Mouse (Mus musculus) spleen, postnatal 36 days (tissue): ENCODE measurements around the gene Gjc2.

Source experiments
- DNase-seq, 2 experiments: peaks; one replicate each; pipeline ENCODE4 v3.0.0; 2022; ENCODE audit warnings: low spot score in 2 of 2, mixed read lengths in 1 of 2

Gjc2 gene

DNA sequence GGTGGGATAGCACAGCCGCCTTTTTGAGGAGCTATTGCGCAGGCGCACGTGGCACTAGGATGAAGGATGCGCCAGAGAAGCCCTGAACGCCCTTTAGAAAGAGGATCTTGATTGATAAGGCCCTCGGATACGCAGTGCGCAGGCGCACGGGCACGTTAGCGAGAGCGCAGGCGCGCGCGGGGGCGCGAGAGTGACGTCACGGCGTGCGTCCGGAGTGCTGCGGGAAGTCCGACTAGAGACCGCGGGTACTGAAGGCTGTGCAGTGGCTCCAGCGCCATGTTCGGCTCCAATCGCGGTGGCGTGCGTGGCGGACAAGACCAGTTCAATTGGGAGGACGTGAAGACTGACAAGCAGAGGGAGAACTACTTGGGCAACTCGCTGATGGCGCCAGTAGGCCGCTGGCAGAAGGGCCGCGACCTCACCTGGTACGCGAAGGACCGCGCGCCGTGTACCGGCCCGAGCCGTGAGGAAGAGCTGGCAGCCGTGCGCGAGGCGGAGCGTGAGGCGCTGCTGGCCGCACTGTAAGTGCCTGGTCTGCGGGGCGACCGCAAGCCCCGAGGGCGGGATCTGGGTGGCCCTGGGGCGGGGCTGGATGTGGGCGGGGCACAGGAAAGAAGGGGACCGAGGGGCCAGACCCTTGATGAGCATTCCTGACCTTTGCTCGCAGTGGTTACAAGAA lies 25.3 kb upstream of the Gjc2 start, which contains the start of gene 2310033P09Rik:
2310033P09Rik (plus strand) TSS at position 169 of the 679 bp plus-strand sequence.
- DNase-seq, result peak; percentile 93 to 96

DNA sequence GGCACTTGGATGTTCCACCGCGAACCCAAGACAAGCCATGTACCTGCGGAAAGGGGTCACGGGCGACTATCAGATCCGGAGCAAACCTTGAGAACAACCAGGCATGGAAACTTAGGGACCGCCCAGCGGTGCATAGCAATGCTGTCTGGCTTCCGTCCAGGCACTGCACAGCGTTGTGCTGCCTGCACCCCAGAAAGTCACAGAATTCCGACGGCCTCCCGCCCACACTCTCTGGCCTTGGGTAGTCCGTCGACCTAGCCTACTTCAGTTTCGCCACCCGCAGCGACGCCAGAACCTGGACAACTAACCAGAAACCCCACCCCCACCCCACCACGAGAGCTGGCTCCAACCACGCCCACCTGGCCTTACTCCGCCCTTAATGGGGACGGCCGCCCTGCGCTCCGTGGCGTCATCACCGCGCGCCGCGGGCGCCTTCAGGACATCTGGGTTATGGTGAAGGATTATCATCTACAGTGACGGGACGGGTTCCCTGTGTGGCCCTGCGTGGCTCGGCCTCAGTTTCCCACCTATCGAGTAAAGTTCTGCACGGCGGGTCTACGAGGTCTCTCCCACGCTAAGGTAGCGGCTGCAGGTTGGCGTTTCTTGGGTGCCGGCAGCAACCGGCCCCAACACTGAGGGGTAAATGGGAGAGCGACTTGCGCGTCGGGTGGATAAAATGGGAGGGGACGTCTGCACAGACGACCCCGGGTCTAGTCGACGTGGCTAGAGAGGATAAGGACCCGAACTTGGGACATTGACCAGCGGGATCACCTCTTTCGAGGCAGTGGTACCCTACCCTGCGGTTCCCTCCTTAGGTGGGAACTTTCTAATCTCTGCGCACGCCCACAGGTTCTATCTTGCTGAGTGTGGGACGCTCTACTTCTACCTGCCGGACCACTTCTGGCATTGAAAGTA lies 19.3 kb upstream of the Gjc2 start, which contains the start of gene Mrpl55:
Mrpl55 (plus strand) TSS at position 406 of the 915 bp plus-strand sequence.
- peak; percentile 90 to 94 for DNase-seq

DNA sequence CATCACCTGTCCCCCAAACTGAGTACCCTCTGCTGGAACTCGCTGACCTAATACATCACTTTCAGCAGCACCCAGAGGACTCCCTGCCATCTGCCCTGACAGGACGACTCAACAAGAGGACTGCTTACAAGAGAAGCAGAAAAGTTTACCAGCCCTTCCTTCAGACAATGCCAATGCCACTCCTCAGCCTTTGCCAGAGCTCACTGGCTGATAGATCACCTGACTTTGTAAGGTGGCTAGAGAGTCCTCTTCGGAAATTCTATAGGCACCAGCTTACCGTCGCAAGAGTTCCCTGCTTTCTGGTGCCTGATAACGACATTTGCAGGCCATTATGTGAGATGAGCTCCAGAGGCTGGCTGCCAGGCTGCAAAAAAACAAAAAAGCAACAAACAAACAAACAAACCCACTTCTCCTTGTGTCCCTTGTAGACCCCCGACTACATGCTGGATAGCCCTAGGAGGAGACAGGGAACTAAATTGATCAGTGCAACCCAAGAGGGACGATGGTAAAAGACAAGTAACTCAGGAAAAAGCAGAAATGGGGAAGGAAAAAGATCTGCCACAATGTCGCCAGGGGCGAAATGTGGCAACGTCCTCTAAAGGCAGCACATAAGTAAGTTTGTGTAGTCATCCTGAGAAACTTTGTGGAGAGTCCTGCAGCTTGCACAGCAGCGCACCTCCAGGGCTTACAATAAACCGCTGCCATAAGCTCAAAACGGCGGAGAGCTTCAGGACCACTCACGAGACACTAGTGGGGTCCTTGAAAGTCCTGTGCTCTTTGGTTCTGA lies 18.4 kb upstream of the Gjc2 start:
- no peak for DNase-seq

DNA sequence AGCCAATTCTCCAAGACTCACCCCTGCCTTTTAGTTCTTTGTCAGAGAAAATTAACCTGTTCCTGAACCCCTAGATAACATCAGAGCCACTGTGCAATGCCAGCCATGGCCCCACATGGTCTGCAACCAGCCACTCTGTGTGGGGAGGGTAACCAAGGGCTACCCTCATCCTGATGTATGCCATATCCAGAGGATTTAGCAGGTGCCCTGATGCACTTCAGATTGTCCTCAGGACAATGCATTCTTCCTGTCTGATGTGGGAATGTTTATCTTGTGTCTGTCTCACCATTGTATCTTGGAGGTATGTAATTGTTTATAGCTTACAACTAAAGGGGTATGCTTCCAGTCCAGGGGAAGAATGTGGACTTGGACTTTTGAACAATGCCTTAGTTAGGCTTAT lies 13.2 kb upstream of the Gjc2 start:
- no peak for DNase-seq

DNA sequence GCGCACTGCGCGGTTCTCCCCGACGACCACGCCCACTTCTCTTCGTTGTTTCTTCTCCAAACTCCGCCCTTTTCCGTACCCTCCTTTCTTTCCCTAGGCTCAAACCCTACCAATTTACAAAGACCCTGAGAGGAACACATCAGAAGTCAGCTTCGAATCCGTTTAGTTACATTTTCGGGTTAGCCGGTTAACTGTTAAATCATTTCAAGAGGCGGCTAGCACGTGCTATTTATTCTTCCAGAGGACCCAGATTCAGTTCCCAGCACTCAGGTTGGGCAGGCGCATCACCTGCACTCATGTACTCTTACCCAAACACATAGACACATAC lies 9.0 kb upstream of the Gjc2 start, which contains the start of gene Guk1:
Guk1 (minus strand) TSS at position 154 of the 328 bp plus-strand sequence.
- DNase-seq, result no peak

DNA sequence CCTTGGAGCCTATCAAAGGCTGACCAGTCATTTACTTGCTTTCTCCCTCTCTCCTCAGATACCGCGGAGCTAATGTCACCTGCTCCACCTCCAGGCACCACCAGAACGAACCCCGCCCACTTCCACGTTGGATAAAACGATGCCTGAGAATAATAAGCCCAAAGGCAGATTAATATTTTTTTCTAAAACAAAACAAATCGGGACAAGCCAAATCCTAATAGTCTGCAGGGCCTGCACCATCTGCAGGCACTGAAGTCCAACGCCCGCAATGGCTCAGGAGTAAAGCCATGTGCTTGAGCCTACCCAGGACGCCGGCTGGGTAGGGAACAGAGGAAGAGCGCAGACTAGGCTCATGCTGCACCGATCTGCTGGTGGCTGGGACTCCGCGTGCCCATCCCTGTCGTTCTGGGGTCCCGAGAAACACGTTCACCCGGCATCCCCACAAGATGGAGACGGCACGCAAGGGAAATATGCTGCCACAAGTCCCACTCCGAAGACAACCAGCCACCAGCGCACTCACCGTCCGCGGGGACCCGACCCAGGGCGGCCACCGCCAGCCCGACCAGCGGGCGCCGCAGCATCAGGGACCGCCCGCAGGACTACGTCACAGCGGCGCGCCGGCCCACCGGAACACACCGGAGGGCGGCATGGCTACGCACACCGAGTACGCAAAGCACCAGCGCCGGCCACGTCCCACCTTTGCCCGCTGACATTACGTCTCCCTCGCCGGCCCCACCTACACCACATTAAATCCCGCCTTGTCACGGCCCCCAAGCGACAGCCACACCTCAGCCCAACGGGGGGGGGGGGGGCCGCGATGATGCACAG lies 8.4 kb upstream of the Gjc2 start:
- peak; percentile 93 for DNase-seq

DNA sequence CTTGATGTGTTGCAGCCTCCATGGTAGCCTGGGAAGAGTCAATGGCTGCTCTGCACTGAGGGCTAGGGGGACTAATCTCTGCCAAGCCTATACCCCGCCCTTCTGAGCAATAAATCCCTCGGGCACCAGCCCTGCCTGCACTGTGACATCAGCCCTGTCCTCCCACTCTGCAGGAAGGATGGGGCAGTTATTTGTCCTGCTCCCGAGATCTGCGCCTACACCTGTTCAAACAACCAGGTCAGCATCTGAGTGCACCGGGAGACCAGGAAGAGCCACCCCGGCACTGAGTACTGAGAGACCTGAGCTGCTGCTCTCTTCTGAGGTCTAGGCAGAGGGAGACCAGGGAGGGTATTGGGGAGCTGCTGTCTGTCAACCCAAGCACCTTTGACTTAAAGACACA lies 4.7 kb upstream of the Gjc2 start:
- DNase-seq, result no peak

DNA sequence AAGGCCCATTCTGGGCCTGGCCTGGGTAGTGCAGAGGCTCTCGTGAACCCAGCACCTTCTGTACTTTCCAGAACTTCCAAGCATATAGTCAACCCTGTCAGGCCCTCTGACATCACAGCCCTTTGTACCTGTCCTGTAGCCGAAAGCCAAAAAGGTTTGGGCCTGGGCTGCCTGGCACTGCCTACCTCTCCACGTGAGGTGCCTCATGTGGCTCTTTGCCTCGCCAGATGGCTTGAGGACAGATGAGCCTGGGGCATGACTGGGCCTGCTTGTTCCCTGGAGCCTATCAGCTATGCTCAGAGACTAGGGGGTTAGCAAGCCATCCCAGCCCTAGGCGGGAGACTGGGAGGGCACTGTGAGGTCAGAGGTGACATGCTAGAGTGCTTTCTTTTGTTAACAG lies 2.5 kb upstream of the Gjc2 start:
- no peak for DNase-seq

DNA sequence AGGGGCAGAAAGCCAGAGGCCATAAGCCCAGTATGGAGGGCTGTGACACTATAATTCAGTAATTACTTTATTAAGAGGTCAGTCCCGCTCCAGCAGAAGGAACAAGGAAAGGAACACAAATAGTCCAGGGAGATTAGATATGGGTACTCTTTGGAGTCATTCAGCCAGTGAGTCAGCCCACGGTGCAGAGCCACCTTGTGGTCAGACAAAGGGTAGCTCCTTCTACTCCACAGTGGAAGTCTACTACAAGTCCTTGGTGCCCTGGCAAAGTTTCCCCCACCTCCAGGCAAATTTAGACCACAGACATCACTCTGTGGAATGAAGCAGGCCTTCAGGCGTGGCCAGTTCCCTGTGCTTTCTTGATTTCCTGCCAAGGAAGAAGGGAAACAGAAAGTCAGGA lies 808 bp upstream of the Gjc2 start:
- DNase-seq, result peak; percentile 38 to 56

DNA sequence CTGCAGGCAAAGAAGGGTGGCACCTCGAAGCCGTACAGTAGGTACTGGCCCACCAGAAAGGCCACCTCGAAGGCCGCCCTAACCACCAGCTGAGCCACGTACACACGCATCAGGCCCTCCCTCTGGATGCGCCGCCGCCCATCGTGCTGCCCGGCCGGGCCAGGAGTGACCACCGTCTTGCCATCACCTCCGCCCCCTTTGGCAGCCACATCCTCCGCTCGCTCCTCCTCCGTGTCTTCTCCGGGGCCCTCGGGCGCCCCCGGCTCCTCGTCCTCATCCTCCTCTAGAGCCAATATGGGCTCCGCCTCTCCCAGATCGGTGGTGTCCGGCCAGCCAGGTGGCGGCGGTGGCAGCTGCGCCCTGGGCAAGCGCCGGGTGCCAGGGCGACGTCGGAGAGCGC lies 6.1 kb downstream of the Gjc2 start:
- no peak for DNase-seq

DNA sequence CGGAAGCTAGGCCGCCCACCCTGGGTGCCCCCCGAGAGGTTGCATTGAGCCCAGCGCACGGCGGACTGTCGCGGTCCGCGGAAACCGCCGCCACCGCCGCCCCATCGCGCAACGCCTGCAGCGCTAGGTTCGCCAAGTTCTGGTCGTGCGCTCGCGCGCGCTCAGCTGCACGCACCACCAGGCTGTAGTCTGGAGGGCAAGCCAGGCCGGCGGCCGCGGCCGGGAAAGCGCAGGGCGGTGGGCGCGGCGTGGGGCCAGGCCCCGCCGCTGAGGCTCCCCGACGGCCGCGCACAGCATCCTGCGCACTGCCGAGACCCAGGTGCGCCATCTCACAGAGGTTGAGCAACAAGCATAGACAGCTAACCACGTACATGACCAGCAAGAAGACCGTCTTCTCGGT lies 6.5 kb downstream of the Gjc2 start:
- DNase-seq, result no peak

DNA sequence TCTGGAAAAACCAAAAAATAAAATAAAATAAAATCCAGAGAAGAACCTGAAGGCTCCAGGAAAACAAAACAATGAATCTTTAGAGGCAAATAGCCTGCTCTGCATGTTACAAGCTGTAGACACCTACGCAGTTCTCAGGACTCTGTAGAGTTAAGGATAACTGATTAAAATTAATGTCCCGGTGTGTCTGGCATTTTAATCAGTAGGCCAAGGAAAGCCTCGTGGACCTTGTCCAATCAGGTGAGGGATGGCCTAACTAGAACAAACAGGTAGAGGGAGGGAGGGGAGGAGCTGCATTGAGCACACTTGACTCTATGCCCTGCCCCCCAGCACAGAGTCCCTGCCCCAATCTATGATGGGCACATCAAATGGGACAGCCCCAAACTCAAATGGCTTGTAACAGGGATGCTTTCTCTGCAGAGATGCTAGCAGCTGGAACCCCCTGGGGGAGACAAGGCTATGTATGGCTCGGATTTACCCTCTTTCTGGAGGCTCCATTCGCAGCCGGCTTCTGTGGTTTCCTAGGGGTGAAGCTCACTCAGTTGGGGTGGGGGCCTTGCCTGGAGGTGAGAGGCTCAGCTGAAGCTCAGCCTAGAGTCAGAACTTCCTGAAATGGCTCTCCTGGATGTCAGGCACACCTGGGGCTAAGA lies 8.7 kb downstream of the Gjc2 start:
- no peak for DNase-seq

DNA sequence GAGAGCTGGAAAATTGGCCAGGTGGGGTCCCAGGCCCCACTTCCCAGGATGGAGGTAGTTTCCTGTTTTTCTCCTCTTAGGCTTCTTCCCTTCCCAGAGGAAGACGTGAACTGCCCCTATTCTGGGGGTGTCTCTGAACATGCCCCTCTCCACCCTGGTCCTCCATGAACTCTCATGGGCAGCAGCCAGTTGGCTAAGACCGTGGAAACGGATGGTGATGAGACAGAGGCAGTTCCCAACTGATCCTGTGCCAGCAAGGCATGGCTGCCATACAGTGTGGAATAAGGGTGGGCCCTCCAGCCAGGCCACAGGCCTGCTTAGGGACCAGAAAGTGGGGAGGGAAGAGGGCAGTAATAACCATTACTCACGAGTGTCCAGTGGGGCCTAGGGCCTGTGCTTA lies 12.5 kb downstream of the Gjc2 start:
- no peak for DNase-seq

DNA sequence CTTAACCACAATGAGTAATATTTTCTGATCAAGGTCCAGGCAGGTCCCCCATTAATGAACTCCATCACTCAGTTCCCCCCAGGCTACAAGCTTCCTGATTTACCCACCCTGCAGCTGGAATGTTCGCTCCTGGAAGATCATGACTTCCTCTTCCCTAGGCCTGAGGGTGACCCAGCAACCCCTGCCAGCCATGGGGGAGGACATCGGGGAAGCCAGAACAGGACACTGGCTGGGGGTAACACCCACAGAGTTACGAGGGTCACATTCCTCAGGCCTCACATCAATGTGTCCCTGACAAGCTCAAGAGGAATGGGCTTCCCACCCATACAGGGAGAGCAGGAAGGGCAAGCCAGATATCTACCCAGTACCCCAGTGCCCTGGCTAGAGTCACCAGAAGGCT lies 13.2 kb downstream of the Gjc2 start:
- no peak for DNase-seq

DNA sequence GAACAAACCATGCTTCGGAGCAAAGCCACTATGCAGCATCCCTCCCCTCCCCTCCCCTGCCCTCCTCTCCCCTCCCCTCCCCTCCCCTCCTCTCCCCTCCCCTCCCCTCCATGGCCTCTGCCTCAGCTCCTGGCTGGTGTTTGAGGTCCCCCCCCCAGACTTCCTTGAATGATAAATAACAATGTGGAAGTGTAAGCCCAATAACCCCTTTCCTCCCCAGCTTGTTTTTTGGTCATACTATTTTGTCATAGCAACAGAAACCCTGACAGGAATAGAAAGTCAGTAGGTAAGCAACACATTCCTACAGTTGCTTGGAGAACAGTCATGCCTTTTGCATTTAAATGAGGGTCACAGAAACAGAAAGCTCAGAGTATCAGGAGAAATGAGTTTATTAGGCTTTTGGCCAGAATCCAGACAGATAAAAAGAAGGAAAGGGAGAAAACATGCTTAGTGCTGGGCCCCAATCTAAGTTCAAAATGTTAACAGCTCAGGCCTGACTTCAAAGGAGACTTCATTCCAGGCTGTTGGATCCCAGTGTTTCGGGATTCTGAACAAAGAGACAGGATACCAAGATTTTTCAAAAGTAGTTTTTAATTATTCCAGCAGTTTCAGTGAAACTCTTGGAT lies 17.3 kb downstream of the Gjc2 start:
- DNase-seq, result peak in 1 of 2 experiments; percentile 35

DNA sequence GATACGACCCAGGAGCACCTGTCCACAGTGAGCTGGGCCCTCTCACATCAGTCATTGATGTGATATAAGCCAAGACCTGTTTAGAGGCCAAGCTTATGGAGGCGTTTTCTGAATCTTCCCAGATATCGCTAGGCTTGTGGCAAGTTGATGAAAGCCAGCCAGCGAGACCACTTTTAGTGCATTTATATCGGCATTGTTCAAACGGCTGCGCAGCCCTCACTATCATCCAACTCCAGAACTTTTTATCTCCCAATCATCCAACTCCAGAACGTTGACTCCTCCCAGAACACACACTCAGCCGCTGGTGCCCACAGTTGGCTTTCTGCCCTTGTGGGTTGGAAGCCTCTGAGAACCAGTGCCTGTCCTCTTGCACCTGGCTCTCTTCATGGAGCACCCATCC lies 18.6 kb downstream of the Gjc2 start:
- DNase-seq, result peak; percentile 65 to 83

DNA sequence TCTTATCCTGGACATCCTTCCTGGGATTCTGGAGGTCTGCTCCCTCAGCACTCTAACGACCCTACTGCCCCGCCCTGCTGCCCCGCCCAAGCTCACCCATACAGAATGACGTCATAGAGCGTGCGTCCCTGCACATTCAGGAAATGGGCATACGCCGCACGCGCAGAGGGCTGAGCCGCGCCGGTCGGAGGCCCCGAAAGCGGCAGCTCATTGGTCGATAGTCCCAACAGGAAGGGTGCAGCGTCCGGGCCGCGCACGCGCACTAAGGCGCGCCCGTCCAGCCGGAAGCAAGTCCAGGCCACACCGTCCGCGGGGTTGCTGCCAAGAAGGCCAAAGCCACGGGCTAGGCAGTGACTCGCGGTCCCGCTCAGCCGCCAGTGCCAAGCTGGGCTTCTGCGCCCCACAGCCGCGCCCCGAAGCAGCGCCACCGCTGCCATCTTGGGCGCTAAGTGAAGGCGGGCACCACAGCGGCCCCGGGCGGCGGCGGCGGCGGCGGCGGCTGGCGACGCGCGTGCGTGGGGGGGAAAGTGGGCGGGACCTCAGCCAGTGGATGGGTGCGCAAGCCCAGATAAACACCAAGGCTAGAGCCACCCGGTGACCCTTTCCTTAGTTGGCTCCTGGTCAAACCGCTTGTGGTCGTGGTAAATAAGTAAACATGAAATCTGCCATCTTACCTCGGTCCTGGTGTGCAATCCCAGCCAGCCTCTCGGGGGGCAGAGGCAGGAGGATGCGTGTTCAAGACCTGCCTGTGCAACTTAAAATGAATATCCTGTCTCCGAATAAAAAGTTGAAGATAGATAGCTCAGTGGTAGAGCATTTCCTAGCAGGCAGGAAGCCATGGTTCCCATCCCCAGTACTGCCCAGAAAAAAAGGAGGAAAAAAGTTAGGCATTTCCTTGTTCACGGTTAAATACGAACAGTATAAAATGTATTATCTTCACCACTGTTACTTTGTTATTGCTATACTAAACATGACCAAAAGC lies 19.5 kb downstream of the Gjc2 start, which contains the start of gene Iba57:
Iba57 (minus strand) TSS at position 485 of the 982 bp plus-strand sequence.
- DNase-seq, result peak; percentile 99

DNA sequence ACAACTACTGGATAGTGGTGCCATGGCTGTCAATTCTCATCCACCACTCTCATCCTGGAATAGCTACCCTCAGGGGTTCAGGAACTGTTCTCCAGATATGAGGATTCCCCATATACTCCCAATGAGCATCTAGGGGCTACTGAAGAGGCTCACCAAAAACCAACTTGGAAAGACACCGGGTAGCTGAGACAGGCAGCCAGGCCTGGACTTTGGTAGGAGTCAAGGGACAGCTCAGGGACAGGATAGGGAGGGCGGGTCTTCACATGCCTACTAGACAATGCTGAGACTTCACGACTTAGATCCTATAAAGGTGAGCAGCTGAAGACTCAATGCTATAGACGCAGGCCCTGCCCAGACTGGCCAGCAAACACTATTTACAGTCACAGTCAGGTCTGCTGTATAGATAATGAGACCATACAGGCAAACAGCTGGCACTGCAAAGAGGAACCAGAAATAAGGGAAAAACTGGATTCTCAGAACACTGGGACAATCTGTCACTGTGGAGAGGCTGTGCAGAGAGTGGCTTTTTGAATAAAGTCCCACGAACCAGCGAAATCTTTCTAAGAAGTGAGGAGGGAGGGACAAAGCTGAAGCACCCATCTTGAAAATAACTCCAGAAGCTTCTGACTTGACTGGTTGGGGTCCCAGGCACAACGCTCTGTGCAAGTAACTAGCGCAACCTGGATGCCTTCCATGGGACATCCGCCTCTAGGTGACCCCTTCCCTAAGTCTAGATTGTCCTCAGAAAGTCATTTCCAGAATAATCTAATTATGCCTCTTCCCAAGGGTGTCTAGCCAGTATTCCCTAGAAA lies 20.4 kb downstream of the Gjc2 start:
- DNase-seq, result no peak
